Mouse (Mus musculus) CH12.LX (cell line): ENCODE results near the gene Timp3. TPM values are rescaled to one million over a fixed set of nuclear protein-coding genes. Genes with fewer than 3 reads are reported as not detected.

Experiments used
- DNase-seq: peaks from one replicate; pipeline ENCODE4 v3.0.0-alpha.2; 2013; ENCODE audit errors: extremely low read depth
- H3K27ac ChIP-seq: 2 replicates; pipeline ENCODE4 v1.5.1; 2012; ENCODE audit warnings: low read depth, mild to moderate bottlenecking, control low read depth, moderate library complexity; ENCODE audit not compliant: insufficient read depth
- H3K27me3 ChIP-seq: replicated peaks from 2 replicates; pipeline ENCODE3; 2012; ENCODE audit warnings: inconsistent platforms
- H3K36me3 ChIP-seq, 2 experiments: replicated peaks in 1 of 2; 2 replicates each; pipeline versions ENCODE3 to v1.6.1; 2012; ENCODE audit warnings: inconsistent platforms in 1 of 2, low read length in 1 of 2, mild to moderate bottlenecking in 1 of 2, mixed read lengths in 1 of 2, moderate library complexity in 1 of 2; ENCODE audit not compliant: control insufficient read depth in 1 of 2, insufficient read depth in 1 of 2
- H3K4me1 ChIP-seq, 2 experiments: 2 replicates each; pipeline ENCODE4 v1.6.1; 2012; ENCODE audit warnings: inconsistent platforms in 1 of 2, moderate library complexity in 1 of 2; ENCODE audit not compliant: insufficient read depth in 2 of 2, control insufficient read depth in 1 of 2
- H3K4me2 ChIP-seq: 2 replicates; pipeline ENCODE4 v1.6.1; 2012; ENCODE audit warnings: low read depth, mild to moderate bottlenecking, control low read depth; ENCODE audit not compliant: poor library complexity, insufficient read depth, severe bottlenecking
- H3K4me3 ChIP-seq, 3 experiments: fragments of 150-350 bp in 1 of 3; sonication (generic) in 1 of 3; replicated peaks in 1 of 3; 2 replicates each; pipeline versions ENCODE3 to v1.5.1; 2011 to 2012; ENCODE audit warnings: low read depth in 2 of 3, low read length in 2 of 3, mild to moderate bottlenecking in 2 of 3, moderate library complexity in 2 of 3, control low read depth in 1 of 3, improper control_type of control experiment in 1 of 3, inconsistent platforms in 1 of 3, mixed read lengths in 1 of 3; ENCODE audit not compliant: poor library complexity in 1 of 3
- H3K79me2 ChIP-seq: replicated peaks from 2 replicates; pipeline ENCODE4 v1.6.1; 2012; ENCODE audit warnings: mild to moderate bottlenecking, moderate library complexity; ENCODE audit not compliant: control insufficient read depth, poor library complexity, insufficient read depth, severe bottlenecking; ENCODE audit errors: extremely low read depth
- H3K9ac ChIP-seq: 2 replicates; pipeline ENCODE4 v1.6.1; 2012; ENCODE audit warnings: low read depth, mild to moderate bottlenecking, control low read depth, moderate library complexity; ENCODE audit not compliant: insufficient read depth
- H3K9me3 ChIP-seq: replicated peaks from 2 replicates; pipeline ENCODE3; 2012; ENCODE audit warnings: low read length, inconsistent platforms, mixed read lengths
- CHD1 ChIP-seq: IDR thresholded peaks from 2 replicates; pipeline ENCODE4 v1.6.1; 2012; ENCODE audit warnings: low read depth, low read length, improper control_type of control experiment, inconsistent platforms
- ELF1 ChIP-seq: IDR thresholded peaks from 2 replicates; pipeline ENCODE4 v1.6.1; 2014; ENCODE audit warnings: low read depth, mild to moderate bottlenecking, inconsistent platforms, low read length, improper control_type of control experiment
- EP300 ChIP-seq: IDR thresholded peaks from 2 replicates; pipeline ENCODE4 v1.6.1; 2011; ENCODE audit warnings: low read length, improper control_type of control experiment
- ETS1 ChIP-seq: conservative IDR thresholded peaks from 2 replicates; pipeline ENCODE4 v1.6.1; 2012; ENCODE audit warnings: low read depth, mild to moderate bottlenecking, inconsistent platforms, low read length, improper control_type of control experiment, moderate library complexity
- GABPA ChIP-seq: IDR thresholded peaks from 2 replicates; pipeline ENCODE4 v1.6.1; 2012; ENCODE audit warnings: low read depth, low read length, improper control_type of control experiment, inconsistent platforms; ENCODE audit not compliant: insufficient replicate concordance
- HCFC1 ChIP-seq: IDR thresholded peaks from 2 replicates; pipeline ENCODE4 v1.6.1; 2012; ENCODE audit warnings: low read depth, mild to moderate bottlenecking, inconsistent platforms, low read length, improper control_type of control experiment
- JUN ChIP-seq: IDR thresholded peaks from 2 replicates; pipeline ENCODE4 v1.6.1; 2011; ENCODE audit warnings: low read depth, mild to moderate bottlenecking, low read length, improper control_type of control experiment, moderate library complexity; ENCODE audit not compliant: insufficient read depth
- MAFK ChIP-seq: IDR thresholded peaks from 2 replicates; pipeline ENCODE4 v1.6.1; 2011; ENCODE audit warnings: low read length, improper control_type of control experiment; ENCODE audit not compliant: insufficient replicate concordance
- MXI1 ChIP-seq: IDR thresholded peaks from 2 replicates; pipeline ENCODE4 v1.6.1; 2011; ENCODE audit warnings: mild to moderate bottlenecking, low read depth, low read length, improper control_type of control experiment
- MYC ChIP-seq: IDR thresholded peaks from 2 replicates; pipeline ENCODE4 v1.6.1; 2011; ENCODE audit warnings: low read depth, mild to moderate bottlenecking, improper control_type of control experiment, low read length
- NRF1 ChIP-seq: IDR thresholded peaks from 2 replicates; pipeline ENCODE4 v1.6.1; 2014; ENCODE audit warnings: low read depth, mild to moderate bottlenecking, inconsistent platforms, low read length, improper control_type of control experiment, moderate library complexity
- PAX5 ChIP-seq: IDR thresholded peaks from 2 replicates; pipeline ENCODE4 v1.6.1; 2012; ENCODE audit warnings: low read length, inconsistent platforms, mixed read lengths
- USF1 ChIP-seq: IDR thresholded peaks from 2 replicates; pipeline ENCODE4 v1.6.1; 2014; ENCODE audit warnings: low read depth, mild to moderate bottlenecking, inconsistent platforms, low read length, improper control_type of control experiment
- USF2 ChIP-seq: conservative IDR thresholded peaks from 2 replicates; pipeline ENCODE4 v1.6.1; 2011; ENCODE audit warnings: low read depth, low read length, improper control_type of control experiment
- ZC3H11A ChIP-seq: IDR thresholded peaks from 2 replicates; pipeline ENCODE4 v1.6.1; 2012; ENCODE audit warnings: low read depth, mild to moderate bottlenecking, inconsistent platforms, low read length, improper control_type of control experiment
- ZKSCAN1 ChIP-seq: IDR thresholded peaks from 2 replicates; pipeline ENCODE4 v1.6.1; 2012; ENCODE audit warnings: low read depth, inconsistent platforms, low read length, improper control_type of control experiment, borderline replicate concordance
- dilution Hi-C: fragments of 300-500 bp; cut with MboI; formaldehyde crosslinking; loops from 2 replicates; pipeline ENCODE4 v1.14.3; 2020; ENCODE audit warnings: low sequenced_read_pairs; ENCODE audit not compliant: extremely low pct_unique_long_range_greater_than_20kb, extremely low pct_ligation_motif_present
- in situ Hi-C: fragments of 300-500 bp; cut with MboI; formaldehyde crosslinking; loops from 3 replicates; pipeline ENCODE4 v1.14.3; 2019; ENCODE audit warnings: low sequenced_read_pairs, low pct_ligation_motif_present, low pct_unique_long_range_greater_than_20kb, mixed read lengths
- polyA plus RNA-seq: library from polyadenylated mRNA; unstranded; fragments of >175 nt; gene quantifications from 2 replicates; pipeline ENCODE4 v1.2.1, GENCODE M21; 2012; ENCODE audit warnings: low read depth; ENCODE audit not compliant: insufficient read length
- total RNA-seq, 2 experiments: library from RNA; depleted of rRNA; stranded (reverse); fragments of 300-350 nt in 1 of 2; fragments of >200 nt in 1 of 2; gene quantifications; 2 replicates each; pipeline ENCODE4 v1.2.3; 2012 to 2014

Timp3 gene
- total and polyA plus RNA-seq, 3 experiments = 0.09 to 0.17 TPM; not detected in 1

GRCm38 (mm10) chr10:86270254-86270653, 29.9 kb upstream of the Timp3 start:
- DNase-seq = no peak
- Histone ChIP-seq H3K4me1 (no peaks in the 10 kb centered on the region), H3K9me3 (no peaks in the 10 kb centered on the region), H3K27ac (no peak overlapping the region), H3K9ac (no peak overlapping the region), H3K4me2 (no peak overlapping the region), H3K36me3 (no peaks in the 10 kb centered on the region), H3K4me3 (no peak overlapping the region), H3K79me2 (no peaks in the 10 kb centered on the region), H3K27me3 (no peaks in the 10 kb centered on the region)
- in situ Hi-C loops (no loop called here), dilution Hi-C loops (no loop called here)
- TF ChIP-seq CHD1 (no peak), NRF1 (no peak), MXI1 (no peak), ETS1 (no peak), USF1 (no peak), EP300 (no peak), PAX5 (no peak), ELF1 (no peak), HCFC1 (no peak)

GRCm38 (mm10) chr10:86272826-86273225, 27.3 kb upstream of the Timp3 start:
- no peaks in the 10 kb centered on the region for H3K27me3 ChIP-seq
- in situ Hi-C loops (no loop called here), dilution Hi-C loops (no loop called here)
- H3K36me3 ChIP-seq = no peaks in the 10 kb centered on the region
- no peak overlapping the region for H3K4me3 ChIP-seq
- H3K27ac ChIP-seq = no peak overlapping the region
- H3K4me1 ChIP-seq = no peaks in the 10 kb centered on the region
- no peak overlapping the region for H3K9ac ChIP-seq
- no peak for DNase-seq
- H3K79me2 ChIP-seq = no peaks in the 10 kb centered on the region
- no peak for TF ChIP-seq EP300
- no peak for TF ChIP-seq MYC
- no peak for TF ChIP-seq ZC3H11A
- no peak for TF ChIP-seq ETS1
- H3K4me2 ChIP-seq = no peak overlapping the region
- H3K9me3 ChIP-seq = no peaks in the 10 kb centered on the region

- Histone ChIP-seq H3K4me1 (no peaks in the 10 kb centered on the region), H3K4me2 (no peak overlapping the region), H3K36me3 (no peaks in the 10 kb centered on the region), H3K4me3 (no peak overlapping the region), H3K27ac (no peak overlapping the region), H3K27me3 (no peaks in the 10 kb centered on the region), H3K9ac (no peak overlapping the region), H3K79me2 (no peaks in the 10 kb centered on the region), H3K9me3 (no peaks in the 10 kb centered on the region)
- dilution Hi-C loops (no loop called here), in situ Hi-C loops (no loop called here)
- no peak for DNase-seq
- TF ChIP-seq PAX5 = no peak
- no peak for TF ChIP-seq ZKSCAN1
- no peak for TF ChIP-seq USF2
- no peak for TF ChIP-seq JUN
- TF ChIP-seq MAFK = no peak
- no peak for TF ChIP-seq GABPA
- TF ChIP-seq ZC3H11A = no peak
- no peak for TF ChIP-seq HCFC1
- TF ChIP-seq MXI1 = no peak
Measured at GRCm38 (mm10) chr10:86273410-86274191, 26.6 kb upstream of the Timp3 start.
